Mouse (Mus musculus) spleen, adult 2 months (tissue): ENCODE data around the gene Atg3.

ENCODE experiments used
- CTCF ChIP-seq: fragments of 200-500 bp; IDR thresholded peaks from 2 replicates; pipeline ENCODE4 v1.5.1; 2011; ENCODE audit warnings: mild to moderate bottlenecking, inconsistent platforms; ENCODE audit not compliant: insufficient read depth, insufficient read length, insufficient replicate concordance; ENCODE audit errors: extremely low read depth
- POLR2A ChIP-seq: fragments of 200-500 bp; IDR thresholded peaks from 2 replicates; pipeline ENCODE4 v1.6.1; 2011; ENCODE audit warnings: low read depth, low read length, inconsistent platforms

DNA sequence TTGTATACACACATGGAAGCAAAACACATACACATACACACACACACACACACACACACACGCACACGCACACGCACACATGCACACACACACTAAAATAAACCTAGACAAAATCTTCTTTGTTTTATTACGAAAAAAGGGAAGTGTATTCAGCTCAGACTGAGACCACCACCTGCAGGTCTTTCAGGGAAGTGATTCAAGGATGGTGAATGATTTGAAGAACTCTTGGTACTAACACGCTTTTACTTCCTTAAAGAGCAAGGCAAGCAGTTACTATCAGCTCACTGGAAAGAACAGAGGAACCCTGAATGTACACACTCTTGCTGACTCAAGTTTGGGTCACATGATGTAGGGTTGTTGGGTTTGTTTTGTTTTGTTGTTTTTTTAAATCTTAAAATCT is 16.0 kb upstream of the Atg3 start:
- TF ChIP-seq POLR2A: no peak
- no peak for TF ChIP-seq CTCF
